Mouse (Mus musculus): ENCODE results near the gene Coa5. TPM values are rescaled to one million over a fixed set of nuclear protein-coding genes. Genes with fewer than 3 reads are reported as not detected.

Coa5 gene
- total and polyA plus RNA-seq, 3 experiments: 31.4 to 34.5 TPM; not detected in 1

DNA sequence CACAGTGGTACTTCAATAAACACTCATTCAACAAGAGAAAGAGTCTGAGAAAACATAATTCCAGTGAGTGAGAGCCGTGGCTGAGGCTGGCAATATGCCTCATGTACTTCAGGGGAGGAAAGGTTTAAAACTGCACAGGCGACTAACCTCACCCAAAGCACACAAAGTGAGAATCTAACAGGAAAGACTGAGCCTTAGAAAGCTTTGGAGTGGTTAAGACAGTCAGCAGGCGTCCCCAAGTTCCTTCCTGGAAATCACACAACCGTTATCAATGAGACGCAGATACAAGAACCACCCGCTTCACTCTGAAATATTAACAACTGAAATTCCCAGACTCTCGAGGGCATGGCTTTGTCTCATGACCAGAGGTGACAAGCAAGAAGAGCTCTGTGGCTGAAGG lies 48.5 kb upstream of the Coa5 start (continued):
- TF ChIP-seq RCOR1 (IDR thresholded peaks at IDR 0.05; ENCODE audit: low read depth, low read length): peak; percentile 60; the same call in 1 of the 2 replicates

DNA sequence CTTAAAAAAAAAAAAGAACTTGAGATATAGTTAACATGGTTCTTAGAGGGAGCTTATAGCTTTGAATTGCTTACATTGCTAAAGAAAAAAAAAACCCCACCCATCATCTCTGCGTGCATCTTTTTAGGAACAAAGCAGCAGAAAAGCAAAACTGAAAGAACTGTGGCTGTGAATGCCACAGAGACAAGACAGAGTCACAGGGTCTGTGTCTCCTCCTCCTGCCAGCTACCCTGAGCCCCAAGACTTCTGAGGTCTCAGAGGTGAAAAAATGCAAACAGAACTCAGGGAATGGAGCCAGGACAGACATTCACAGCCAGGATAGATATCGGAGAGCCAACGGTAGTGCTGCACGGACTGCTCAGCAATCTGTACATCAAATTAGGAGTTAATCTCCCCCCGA lies 48.0 kb upstream of the Coa5 start:
- Histone ChIP-seq H3K79me2 (ENCODE audit: control insufficient read depth, insufficient read depth, low read length, poor library complexity) (no peaks in the 10 kb centered on the region), H3K4me1 (ENCODE audit: control insufficient read depth in 1 of 2, insufficient read depth in 2 of 2, low read length in 2 of 2) (peaks cover 7 to 29% of the 10 kb centered on the region in 2 experiments), H3K9ac (ENCODE audit: control insufficient read depth, low read depth, low read length, poor library complexity, severe bottlenecking) (peak overlapping the region; percentile 36), H3K4me3 (ENCODE audit: control insufficient read depth in 1 of 2, insufficient read depth in 1 of 2, low read depth in 2 of 2, low read length in 2 of 2) (peak overlapping the region; percentile 70 to 78), H3K27ac (ENCODE audit: control insufficient read depth, low read depth, low read length) (peak overlapping the region; percentile 84), H3K27me3 (ENCODE audit: control insufficient read depth in 1 of 2, insufficient read depth in 2 of 2, low read length in 2 of 2) (no peaks in the 10 kb centered on the region), H3K9me3 (replicated peaks; ENCODE audit: insufficient read depth, low read length) (no peaks in the 10 kb centered on the region), H3K36me3 (ENCODE audit: control insufficient read depth in 1 of 2, insufficient read depth in 2 of 2, low read length in 2 of 2) (peaks cover 0 to 30% of the 10 kb centered on the region in 2 experiments; a peak in 2 of 4 replicates)
- TF ChIP-seq RCOR1 (IDR thresholded peaks at IDR 0.05; ENCODE audit: low read depth, low read length): no peak
- 0 out of 2 replicates have a peak, but pooled peaks have one; percentile 5 for TF ChIP-seq MAFK (IDR thresholded peaks at IDR 0.05; ENCODE audit: borderline replicate concordance, low read depth, low read length)
- TF ChIP-seq CHD1 (IDR thresholded peaks at IDR 0.05; ENCODE audit: low read depth, low read length): 0 out of 2 replicates have a peak, but pooled peaks have one; percentile 24
- no peak for TF ChIP-seq POLR2AphosphoS5 (IDR thresholded peaks at IDR 0.05; ENCODE audit: borderline replicate concordance, low read depth, low read length)
- TF ChIP-seq MYC (IDR thresholded peaks at IDR 0.05; ENCODE audit: low read depth, low read length): no peak
- no peak for TF ChIP-seq TBP (IDR thresholded peaks at IDR 0.05; ENCODE audit: low read depth, low read length)
- TF ChIP-seq HCFC1 (IDR thresholded peaks at IDR 0.05; ENCODE audit: low read depth, low read length): no peak
- TF ChIP-seq NELFE (IDR thresholded peaks at IDR 0.05; ENCODE audit: low read depth, low read length): no peak
- TF ChIP-seq ZNF384 (IDR thresholded peaks at IDR 0.05; ENCODE audit: low read depth, low read length): peak; percentile 76
- TF ChIP-seq SIN3A (IDR thresholded peaks at IDR 0.05; ENCODE audit: low read length): no peak
- TF ChIP-seq MYB (IDR thresholded peaks at IDR 0.05; ENCODE audit: low read depth, low read length): no peak
- peak; percentile 62 for DNase-seq (ENCODE audit: low read depth, low spot score)

DNA sequence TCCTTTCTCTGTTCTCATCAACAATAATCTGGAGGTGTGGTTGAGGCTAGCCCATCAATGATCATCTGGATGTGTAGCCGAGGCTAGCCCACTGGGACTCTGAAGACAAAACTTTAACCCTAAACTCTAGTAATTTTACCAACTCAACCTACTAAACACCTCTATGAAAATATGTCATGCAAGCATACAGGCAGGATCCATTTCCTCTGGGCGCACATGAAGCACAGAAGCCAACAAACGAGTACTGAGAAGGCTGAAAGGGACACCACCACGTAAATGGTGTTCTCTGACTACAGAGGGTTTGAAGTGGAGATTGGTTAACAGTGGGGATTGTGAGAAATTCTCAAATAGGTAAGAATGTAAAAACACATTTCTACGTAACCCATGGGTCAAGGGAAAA lies 47.3 kb upstream of the Coa5 start:
- Histone ChIP-seq H3K9ac (ENCODE audit: control insufficient read depth, low read depth, low read length, poor library complexity, severe bottlenecking) (peak overlapping the region; percentile 36), H3K27ac (ENCODE audit: control insufficient read depth, low read depth, low read length) (peak overlapping the region; percentile 84), H3K9me3 (replicated peaks; ENCODE audit: insufficient read depth, low read length) (no peaks in the 10 kb centered on the region), H3K4me1 (ENCODE audit: control insufficient read depth in 1 of 2, insufficient read depth in 2 of 2, low read length in 2 of 2) (peaks cover 7 to 29% of the 10 kb centered on the region in 2 experiments), H3K27me3 (ENCODE audit: control insufficient read depth in 1 of 2, insufficient read depth in 2 of 2, low read length in 2 of 2) (no peaks in the 10 kb centered on the region), H3K79me2 (ENCODE audit: control insufficient read depth, insufficient read depth, low read length, poor library complexity) (no peaks in the 10 kb centered on the region), H3K4me3 (ENCODE audit: control insufficient read depth in 1 of 2, insufficient read depth in 1 of 2, low read depth in 2 of 2, low read length in 2 of 2) (peak overlapping the region; percentile 70 to 78; a peak in 3 of 4 replicates), H3K36me3 (ENCODE audit: control insufficient read depth in 1 of 2, insufficient read depth in 2 of 2, low read length in 2 of 2) (peaks cover 0 to 30% of the 10 kb centered on the region in 2 experiments; a peak in 2 of 4 replicates)
- TF ChIP-seq MAX (IDR thresholded peaks at IDR 0.05; ENCODE audit: low read length) (0 out of 2 replicates have a peak, but pooled peaks have one; percentile 13), RCOR1 (IDR thresholded peaks at IDR 0.05; ENCODE audit: low read depth, low read length) (no peak), UBTF (IDR thresholded peaks at IDR 0.05; ENCODE audit: borderline replicate concordance, insufficient read depth, low read depth, low read length) (no peak), ELF1 (IDR thresholded peaks at IDR 0.05; ENCODE audit: low read depth, low read length) (no peak), EP300 (IDR thresholded peaks at IDR 0.05; ENCODE audit: low read depth in 1 of 2, low read length in 2 of 2) (no peak), RAD21 (IDR thresholded peaks at IDR 0.05; ENCODE audit: low read depth, low read length) (no peak), TBP (IDR thresholded peaks at IDR 0.05; ENCODE audit: low read depth, low read length) (no peak), MYB (IDR thresholded peaks at IDR 0.05; ENCODE audit: low read depth, low read length) (no peak), E2F4 (IDR thresholded peaks at IDR 0.05; ENCODE audit: borderline replicate concordance, low read depth, low read length) (no peak), MEF2A (IDR thresholded peaks at IDR 0.05; ENCODE audit: extremely low read depth, insufficient replicate concordance, low read depth, low read length, poor library complexity, severe bottlenecking) (no peak), USF2 (IDR thresholded peaks at IDR 0.05; ENCODE audit: borderline replicate concordance in 1 of 2, insufficient read depth in 1 of 2, low read depth in 1 of 2, low read length in 2 of 2) (no peak), MYC (IDR thresholded peaks at IDR 0.05; ENCODE audit: low read depth, low read length) (0 out of 2 replicates have a peak, but pooled peaks have one; percentile 18), POLR2A (IDR thresholded peaks at IDR 0.05; ENCODE audit: control insufficient read depth in 1 of 2, insufficient read depth in 1 of 2, low read depth in 1 of 2, low read length in 2 of 2, poor library complexity in 1 of 2) (no peak)
- no peak for DNase-seq (ENCODE audit: low read depth, low spot score)

Measured in MEL (cell line).